Mouse (Mus musculus): ENCODE measurements around the gene Slc44a4.
"Not testable (repeated sequence)": the region's sequence is repeated elsewhere in the genome, so short reads cannot be mapped to it uniquely, and the experiment has no call there.

Slc44a4 gene

GRCm38 (mm10) chr17:34899053-34899889, 15.0 kb upstream of the Slc44a4 start:
- DNase-seq (ENCODE audit: low read depth, low spot score) = peak; percentile 52

- peak; percentile 51 for DNase-seq (ENCODE audit: low read depth, low spot score)
Observed at GRCm38 (mm10) chr17:34899890-34900243, 14.4 kb upstream of the Slc44a4 start.

GRCm38 (mm10) chr17:34900826-34901225, 13.4 kb upstream of the Slc44a4 start:
- DNase-seq (ENCODE audit: low read depth, low spot score) = not testable (repeated sequence)

GRCm38 (mm10) chr17:34901948-34902347, 12.3 kb upstream of the Slc44a4 start:
- DNase-seq (ENCODE audit: low read depth, low spot score) = not testable (repeated sequence)

- DNase-seq (ENCODE audit: low read depth, low spot score) = no peak
Observed at GRCm38 (mm10) chr17:34902895-34903294, 11.4 kb upstream of the Slc44a4 start.

- DNase-seq (ENCODE audit: low read depth, low spot score) = no peak
Observed at GRCm38 (mm10) chr17:34910982-34911381, 3.3 kb upstream of the Slc44a4 start.

- peak; percentile 94 for DNase-seq (ENCODE audit: low read depth, low spot score)
Observed at GRCm38 (mm10) chr17:34911945-34912351, 2.3 kb upstream of the Slc44a4 start.

- DNase-seq (ENCODE audit: low read depth, low spot score) = no peak
Observed at GRCm38 (mm10) chr17:34915410-34915831, 1.2 kb downstream of the Slc44a4 start.

- no peak for DNase-seq (ENCODE audit: low read depth, low spot score)
Observed at GRCm38 (mm10) chr17:34916316-34916715, 2.0 kb downstream of the Slc44a4 start.

- no peak for DNase-seq (ENCODE audit: low read depth, low spot score)
Observed at GRCm38 (mm10) chr17:34917188-34917587, 2.9 kb downstream of the Slc44a4 start.

GRCm38 (mm10) chr17:34922939-34923338, 8.7 kb downstream of the Slc44a4 start:
- no peak for DNase-seq (ENCODE audit: low read depth, low spot score)

GRCm38 (mm10) chr17:34924258-34924657, 10.0 kb downstream of the Slc44a4 start:
- DNase-seq (ENCODE audit: low read depth, low spot score) = no peak

- DNase-seq (ENCODE audit: low read depth, low spot score) = no peak
Observed at GRCm38 (mm10) chr17:34927306-34928019, 13.2 kb downstream of the Slc44a4 start.

GRCm38 (mm10) chr17:34928841-34929240, 14.6 kb downstream of the Slc44a4 start:
- DNase-seq (ENCODE audit: low read depth, low spot score) = no peak

GRCm38 (mm10) chr17:34931061-34931734, 16.9 kb downstream of the Slc44a4 start, which contains the start of gene Neu1:
Gene Neu1 (plus strand): TSS chr17:34931253.
- peak; percentile 98 for DNase-seq (ENCODE audit: low read depth, low spot score)

- DNase-seq (ENCODE audit: low read depth, low spot score) = peak; percentile 62
Observed at GRCm38 (mm10) chr17:34931735-34932098, 17.5 kb downstream of the Slc44a4 start.

GRCm38 (mm10) chr17:34932287-34932686, 18.0 kb downstream of the Slc44a4 start:
- DNase-seq (ENCODE audit: low read depth, low spot score) = peak; percentile 47

- no peak for DNase-seq (ENCODE audit: low read depth, low spot score)
Observed at GRCm38 (mm10) chr17:34934031-34934430, 19.8 kb downstream of the Slc44a4 start.

- DNase-seq (ENCODE audit: low read depth, low spot score) = no peak
Observed at GRCm38 (mm10) chr17:34934830-34935229, 20.6 kb downstream of the Slc44a4 start.

- DNase-seq (ENCODE audit: low read depth, low spot score) = no peak
Observed at GRCm38 (mm10) chr17:34937960-34938505, 23.8 kb downstream of the Slc44a4 start.

GRCm38 (mm10) chr17:34941344-34942041, 27.2 kb downstream of the Slc44a4 start:
- no peak for DNase-seq (ENCODE audit: low read depth, low spot score)

All from CD4-positive, CD25-positive, alpha-beta regulatory T cell, adult 2 months (primary cell).